Mouse (Mus musculus): Measurements from ENCODE around the gene Gast. TPM values are rescaled to one million over a fixed set of nuclear protein-coding genes. Genes with fewer than 3 reads are reported as not detected.

The Gast gene
- polyA plus RNA-seq, 2 experiments = not detected

- H3K9me3 ChIP-seq (ENCODE audit: control insufficient read depth, low read length) = no peaks in the 10 kb centered on the region
- H3K4me1 ChIP-seq (replicated peaks; ENCODE audit: control insufficient read depth in 2 of 2, insufficient read depth in 2 of 2, low read length in 1 of 2) = no peaks in the 10 kb centered on the region
- peaks cover 43% of the 10 kb centered on the region for H3K27me3 ChIP-seq (ENCODE audit: control insufficient read depth, insufficient read depth, low read length)
- TF ChIP-seq EP300 (IDR thresholded peaks at IDR 0.05; ENCODE audit: low read depth) = no peak
- TF ChIP-seq CTCF (IDR thresholded peaks at IDR 0.05; ENCODE audit: low read depth) = peak; percentile 60
- no peaks in the 10 kb centered on the region for H3K36me3 ChIP-seq (replicated peaks; ENCODE audit: control insufficient read depth, insufficient read depth, low read depth)
- DNase-seq (ENCODE audit: low read depth in 3 of 3, low spot score in 3 of 3) = no peak
- no peak overlapping the region for H3K9ac ChIP-seq (replicated peaks)
- no peak overlapping the region for H3K27ac ChIP-seq
- no peak overlapping the region for H3K4me2 ChIP-seq (ENCODE audit: low read depth)
- WGBS (ENCODE audit: insufficient replicate concordance) = 23% methylated on average over 10 of the region's 10 CpGs
- H3K4me3 ChIP-seq (ENCODE audit: insufficient read depth in 1 of 2, low read depth in 2 of 2, low read length in 2 of 2) = no peak overlapping the region
- no peak for ATAC-seq (ENCODE audit: insufficient read depth)
Measured at GRCm38 (mm10) chr11:100352076-100352857, 18.1 kb downstream of the Gast start.

- DNase-seq (ENCODE audit: low read depth in 3 of 3, low spot score in 3 of 3) = no peak
- 1% methylated on average over 52 of the region's 54 CpGs for WGBS (ENCODE audit: insufficient replicate concordance)
Measured at GRCm38 (mm10) chr11:100355151-100355951, 21.1 kb downstream of the Gast start.

GRCm38 (mm10) chr11:100355972-100356818 lies 22.0 kb downstream of the Gast start, which contains the start of gene Hap1:
Hap1 (minus strand) TSS chr11:100356128.
- no peaks in the 10 kb centered on the region for H3K36me3 ChIP-seq (replicated peaks; ENCODE audit: control insufficient read depth, insufficient read depth, low read depth)
- peak within 1 kb of the TSS; percentile 72 for H3K4me2 ChIP-seq (ENCODE audit: low read depth)
- no peak for ATAC-seq (ENCODE audit: insufficient read depth)
- H3K9me3 ChIP-seq (ENCODE audit: control insufficient read depth, low read length) = no peaks in the 10 kb centered on the region
- DNase-seq (ENCODE audit: low read depth in 3 of 3, low spot score in 3 of 3) = no peak
- TF ChIP-seq EP300 (IDR thresholded peaks at IDR 0.05; ENCODE audit: low read depth) = no peak
- TF ChIP-seq CTCF (IDR thresholded peaks at IDR 0.05; ENCODE audit: low read depth) = no peak
- H3K27me3 ChIP-seq (ENCODE audit: control insufficient read depth, insufficient read depth, low read length) = peaks cover 60% of the 10 kb centered on the region
- no peak within 1 kb of the TSS for H3K9ac ChIP-seq (replicated peaks)
- WGBS (ENCODE audit: insufficient replicate concordance) = 2% methylated on average over 49 of the region's 49 CpGs
- H3K4me1 ChIP-seq (replicated peaks; ENCODE audit: control insufficient read depth in 2 of 2, insufficient read depth in 2 of 2, low read length in 1 of 2) = no peaks in the 10 kb centered on the region
- H3K27ac ChIP-seq = no peak within 1 kb of the TSS
- peak within 1 kb of the TSS; percentile 47 to 50 for H3K4me3 ChIP-seq (ENCODE audit: insufficient read depth in 1 of 2, low read depth in 2 of 2, low read length in 2 of 2)

More at GRCm38 (mm10) chr11:100355151-100355951, 21.1 kb downstream of the Gast start:
- H3K4me1 ChIP-seq (replicated peaks; ENCODE audit: control insufficient read depth in 2 of 2, insufficient read depth in 2 of 2, low read length in 1 of 2) = no peaks in the 10 kb centered on the region
- ATAC-seq (ENCODE audit: insufficient read depth) = no peak
- H3K27ac ChIP-seq = no peak overlapping the region
- no peaks in the 10 kb centered on the region for H3K9me3 ChIP-seq (ENCODE audit: control insufficient read depth, low read length)
- H3K36me3 ChIP-seq (replicated peaks; ENCODE audit: control insufficient read depth, insufficient read depth, low read depth) = no peaks in the 10 kb centered on the region
- H3K4me2 ChIP-seq (ENCODE audit: low read depth) = peak overlapping the region; percentile 72
- H3K27me3 ChIP-seq (ENCODE audit: control insufficient read depth, insufficient read depth, low read length) = peaks cover 57% of the 10 kb centered on the region
- H3K9ac ChIP-seq (replicated peaks) = no peak overlapping the region
- no peak for TF ChIP-seq EP300 (IDR thresholded peaks at IDR 0.05; ENCODE audit: low read depth)
- no peak for TF ChIP-seq CTCF (IDR thresholded peaks at IDR 0.05; ENCODE audit: low read depth)
- H3K4me3 ChIP-seq (ENCODE audit: insufficient read depth in 1 of 2, low read depth in 2 of 2, low read length in 2 of 2) = peak overlapping the region; percentile 47 to 50

- H3K9me3 ChIP-seq (ENCODE audit: control insufficient read depth, low read length) = no peaks in the 10 kb centered on the region
- H3K27ac ChIP-seq = no peak overlapping the region
- no peak overlapping the region for H3K4me2 ChIP-seq (ENCODE audit: low read depth)
- no peak for DNase-seq (ENCODE audit: low read depth in 3 of 3, low spot score in 3 of 3)
- H3K4me1 ChIP-seq (replicated peaks; ENCODE audit: control insufficient read depth in 2 of 2, insufficient read depth in 2 of 2, low read length in 1 of 2) = no peaks in the 10 kb centered on the region
- ATAC-seq (ENCODE audit: insufficient read depth) = no peak
- no peak overlapping the region for H3K9ac ChIP-seq (replicated peaks)
- WGBS (ENCODE audit: insufficient replicate concordance) = 14% methylated on average over 9 of the region's 9 CpGs
- H3K27me3 ChIP-seq (ENCODE audit: control insufficient read depth, insufficient read depth, low read length) = peaks cover 60% of the 10 kb centered on the region
- H3K36me3 ChIP-seq (replicated peaks; ENCODE audit: control insufficient read depth, insufficient read depth, low read depth) = no peaks in the 10 kb centered on the region
- H3K4me3 ChIP-seq (ENCODE audit: insufficient read depth in 1 of 2, low read depth in 2 of 2, low read length in 2 of 2) = no peak overlapping the region
- TF ChIP-seq EP300 (IDR thresholded peaks at IDR 0.05; ENCODE audit: low read depth) = no peak
- no peak for TF ChIP-seq CTCF (IDR thresholded peaks at IDR 0.05; ENCODE audit: low read depth)
Measured at GRCm38 (mm10) chr11:100356819-100357211, 22.6 kb downstream of the Gast start.
